Mouse (Mus musculus): ENCODE measurements around the gene Tfb1m. TPM values are rescaled to one million over a fixed set of nuclear protein-coding genes. Genes with fewer than 3 reads are reported as not detected.

Gene Tfb1m
- polyA plus RNA-seq, 1 experiment from 2014 or later, result 20.4 TPM

DNA sequence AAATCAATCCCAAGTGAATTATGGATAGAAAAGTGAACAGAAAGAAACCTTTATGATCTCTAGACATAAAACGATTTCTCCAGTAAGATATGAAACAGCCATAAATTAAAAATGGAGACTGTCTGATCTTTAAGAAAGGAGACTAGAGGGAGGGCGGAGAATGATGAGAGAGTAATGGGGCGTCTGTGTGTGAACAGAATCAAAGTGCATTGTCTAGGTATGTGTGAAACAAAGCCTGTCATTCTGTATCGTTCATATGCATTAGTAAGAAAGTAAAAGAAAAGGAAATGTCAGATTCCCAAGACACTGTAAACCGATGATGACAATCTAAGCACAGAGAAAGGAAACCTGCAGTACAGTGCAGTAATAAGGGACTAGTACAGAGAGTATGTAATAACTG lies 16.5 kb downstream of the Tfb1m start:
- no peak for ATAC-seq (ENCODE audit: insufficient number of reproducible peaks, low FRiP score)
- no peak overlapping the region for H3K4me2 ChIP-seq
- WGBS, result 81% methylated on average over 5 of the region's 5 CpGs

GRCm38 (mm10) chr17:3540304-3540703 lies 17.3 kb downstream of the Tfb1m start:
- H3K4me2 ChIP-seq, result no peak overlapping the region
- no peaks in the 10 kb centered on the region for H3K27me3 ChIP-seq (replicated peaks)
- no peak overlapping the region for H3K27ac ChIP-seq (ENCODE audit: poor library complexity, severe bottlenecking)

More for the DNA sequence above, 16.5 kb downstream of the Tfb1m start:
- Histone ChIP-seq H3K27ac (ENCODE audit: poor library complexity, severe bottlenecking) (no peak overlapping the region), H3K4me1 (replicated peaks) (no peaks in the 10 kb centered on the region), H3K9ac (no peak overlapping the region), H3K4me3 (no peak overlapping the region), H3K9me3 (replicated peaks) (no peaks in the 10 kb centered on the region), H3K36me3 (peaks cover 22% of the 10 kb centered on the region), H3K27me3 (replicated peaks) (no peaks in the 10 kb centered on the region)

GRCm38 (mm10) chr17:3533425-3533824 lies 24.2 kb downstream of the Tfb1m start:
- 34% methylated on average over 1 of the region's 1 CpGs for WGBS

More at GRCm38 (mm10) chr17:3540304-3540703, 17.3 kb downstream of the Tfb1m start:
- H3K9me3 ChIP-seq (replicated peaks), result no peaks in the 10 kb centered on the region
- no peak for ATAC-seq (ENCODE audit: insufficient number of reproducible peaks, low FRiP score)
- H3K36me3 ChIP-seq, result peaks cover 22% of the 10 kb centered on the region
- H3K4me3 ChIP-seq, result no peak overlapping the region
- WGBS, result 73% methylated on average over 2 of the region's 2 CpGs
- no peak overlapping the region for H3K9ac ChIP-seq
- H3K4me1 ChIP-seq (replicated peaks), result no peaks in the 10 kb centered on the region

GRCm38 (mm10) chr17:3532254-3532653 lies 25.3 kb downstream of the Tfb1m start, which contains the start of gene Cldn20:
TSS of gene Cldn20 (plus strand) at chr17:3532554.
- H3K36me3 ChIP-seq, result no peaks in the 10 kb centered on the region; the same call in 1 of the 2 replicates
- H3K27ac ChIP-seq (ENCODE audit: poor library complexity, severe bottlenecking), result no peak within 1 kb of the TSS
- H3K4me2 ChIP-seq, result no peak within 1 kb of the TSS
- no peak for ATAC-seq (ENCODE audit: insufficient number of reproducible peaks, low FRiP score)
- H3K9ac ChIP-seq, result no peak within 1 kb of the TSS
- H3K27me3 ChIP-seq (replicated peaks), result no peaks in the 10 kb centered on the region
- no peaks in the 10 kb centered on the region for H3K9me3 ChIP-seq (replicated peaks)
- peaks cover 11% of the 10 kb centered on the region for H3K4me1 ChIP-seq (replicated peaks)
- WGBS, result 83% methylated on average over 4 of the region's 4 CpGs
- no peak within 1 kb of the TSS for H3K4me3 ChIP-seq

More at GRCm38 (mm10) chr17:3533425-3533824, 24.2 kb downstream of the Tfb1m start:
- Histone ChIP-seq H3K4me3 (no peak overlapping the region), H3K4me1 (replicated peaks) (peaks cover 7% of the 10 kb centered on the region), H3K36me3 (no peaks in the 10 kb centered on the region; the same call in 1 of the 2 replicates), H3K27me3 (replicated peaks) (no peaks in the 10 kb centered on the region), H3K27ac (ENCODE audit: poor library complexity, severe bottlenecking) (no peak overlapping the region), H3K9me3 (replicated peaks) (no peaks in the 10 kb centered on the region), H3K4me2 (no peak overlapping the region), H3K9ac (no peak overlapping the region)
- no peak for ATAC-seq (ENCODE audit: insufficient number of reproducible peaks, low FRiP score)

GRCm38 (mm10) chr17:3531641-3532040 lies 25.9 kb downstream of the Tfb1m start:
- 58% methylated on average over 1 of the region's 1 CpGs for WGBS

DNA sequence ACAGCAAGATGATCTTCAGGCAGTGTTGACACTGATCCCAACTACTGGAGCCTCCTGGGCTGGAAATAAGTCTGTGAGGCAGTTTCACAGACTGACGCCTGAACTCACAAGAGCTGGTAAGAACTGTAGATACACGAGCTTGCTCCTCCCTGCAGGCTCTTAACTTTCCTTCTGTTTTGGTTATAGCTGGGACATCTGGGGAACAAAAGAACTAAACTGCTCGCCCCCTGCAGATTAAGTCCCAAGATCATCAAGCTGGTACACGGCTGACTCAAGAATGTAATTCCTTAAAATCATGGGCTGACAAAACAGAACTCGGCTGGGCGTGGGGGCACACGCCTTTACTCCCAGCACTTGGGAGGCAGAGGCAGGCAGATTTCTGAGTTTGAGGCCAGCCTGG lies 27.0 kb downstream of the Tfb1m start:
- 71% methylated on average over 7 of the region's 7 CpGs for WGBS
- no peaks in the 10 kb centered on the region; the same call in 1 of the 2 replicates for H3K36me3 ChIP-seq
- H3K9me3 ChIP-seq (replicated peaks), result no peaks in the 10 kb centered on the region
- no peak overlapping the region for H3K4me2 ChIP-seq
- H3K27me3 ChIP-seq (replicated peaks), result no peaks in the 10 kb centered on the region
- no peak overlapping the region for H3K27ac ChIP-seq (ENCODE audit: poor library complexity, severe bottlenecking)
- H3K4me3 ChIP-seq, result no peak overlapping the region
- no peak overlapping the region for H3K9ac ChIP-seq
- H3K4me1 ChIP-seq (replicated peaks), result peaks cover 11% of the 10 kb centered on the region
- no peak for ATAC-seq (ENCODE audit: insufficient number of reproducible peaks, low FRiP score)

More at GRCm38 (mm10) chr17:3531641-3532040, 25.9 kb downstream of the Tfb1m start:
- Histone ChIP-seq H3K9me3 (replicated peaks) (no peaks in the 10 kb centered on the region), H3K4me2 (no peak overlapping the region), H3K9ac (no peak overlapping the region), H3K36me3 (no peaks in the 10 kb centered on the region; the same call in 1 of the 2 replicates), H3K4me1 (replicated peaks) (peaks cover 11% of the 10 kb centered on the region), H3K27me3 (replicated peaks) (no peaks in the 10 kb centered on the region), H3K4me3 (no peak overlapping the region), H3K27ac (ENCODE audit: poor library complexity, severe bottlenecking) (no peak overlapping the region)
- no peak for ATAC-seq (ENCODE audit: insufficient number of reproducible peaks, low FRiP score)

- Histone ChIP-seq H3K36me3 (0 out of 2 replicates have a peak, but pooled peaks cover 3% of the 10 kb centered on the region), H3K9ac (no peak overlapping the region), H3K9me3 (replicated peaks) (no peaks in the 10 kb centered on the region), H3K4me1 (replicated peaks) (peaks cover 11% of the 10 kb centered on the region), H3K27ac (ENCODE audit: poor library complexity, severe bottlenecking) (no peak overlapping the region), H3K4me3 (no peak overlapping the region), H3K4me2 (no peak overlapping the region), H3K27me3 (replicated peaks) (no peaks in the 10 kb centered on the region)
- ATAC-seq (ENCODE audit: insufficient number of reproducible peaks, low FRiP score), result no peak
- 31% methylated on average over 3 of the region's 3 CpGs for WGBS
These were observed 28.1 kb downstream of the Tfb1m start for GRCm38 (mm10) chr17:3529523-3529922.

GRCm38 (mm10) chr17:3527841-3528471 lies 29.6 kb downstream of the Tfb1m start:
- Histone ChIP-seq H3K9ac (no peak overlapping the region), H3K36me3 (0 out of 2 replicates have a peak, but pooled peaks cover 3% of the 10 kb centered on the region), H3K27ac (ENCODE audit: poor library complexity, severe bottlenecking) (no peak overlapping the region), H3K4me2 (no peak overlapping the region), H3K9me3 (replicated peaks) (no peaks in the 10 kb centered on the region), H3K27me3 (replicated peaks) (no peaks in the 10 kb centered on the region), H3K4me1 (replicated peaks) (peaks cover 11% of the 10 kb centered on the region), H3K4me3 (no peak overlapping the region)
- no peak for ATAC-seq (ENCODE audit: insufficient number of reproducible peaks, low FRiP score)
- 43% methylated on average over 6 of the region's 6 CpGs for WGBS

- no peak overlapping the region for H3K27ac ChIP-seq (ENCODE audit: poor library complexity, severe bottlenecking)
- H3K27me3 ChIP-seq (replicated peaks), result no peaks in the 10 kb centered on the region
- H3K4me2 ChIP-seq, result no peak overlapping the region
- H3K9me3 ChIP-seq (replicated peaks), result no peaks in the 10 kb centered on the region
- WGBS, result 89% methylated on average over 5 of the region's 5 CpGs
- no peak overlapping the region for H3K9ac ChIP-seq
- ATAC-seq (ENCODE audit: insufficient number of reproducible peaks, low FRiP score), result no peak
- no peak overlapping the region for H3K4me3 ChIP-seq
- no peaks in the 10 kb centered on the region for H3K4me1 ChIP-seq (replicated peaks)
- peaks cover 30% of the 10 kb centered on the region for H3K36me3 ChIP-seq
These were observed 37.2 kb downstream of the Tfb1m start for GRCm38 (mm10) chr17:3520344-3520743.

GRCm38 (mm10) chr17:3516406-3516805 lies 41.2 kb downstream of the Tfb1m start:
- H3K27me3 ChIP-seq (replicated peaks), result no peaks in the 10 kb centered on the region
- H3K9me3 ChIP-seq (replicated peaks), result no peaks in the 10 kb centered on the region
- H3K4me3 ChIP-seq, result no peak overlapping the region
- no peaks in the 10 kb centered on the region for H3K4me1 ChIP-seq (replicated peaks)
- no peak for ATAC-seq (ENCODE audit: insufficient number of reproducible peaks, low FRiP score)
- H3K27ac ChIP-seq (ENCODE audit: poor library complexity, severe bottlenecking), result no peak overlapping the region
- H3K9ac ChIP-seq, result no peak overlapping the region
- 74% methylated on average over 9 of the region's 9 CpGs for WGBS
- no peak overlapping the region for H3K4me2 ChIP-seq
- peaks cover 27% of the 10 kb centered on the region for H3K36me3 ChIP-seq

- H3K36me3 ChIP-seq, result peaks cover 22% of the 10 kb centered on the region
- ATAC-seq (ENCODE audit: insufficient number of reproducible peaks, low FRiP score), result no peak
- 84% methylated on average over 8 of the region's 8 CpGs for WGBS
These were observed 41.7 kb downstream of the Tfb1m start for GRCm38 (mm10) chr17:3515851-3516250.

GRCm38 (mm10) chr17:3514316-3514715 lies 43.3 kb downstream of the Tfb1m start:
- no peak overlapping the region for H3K27ac ChIP-seq (ENCODE audit: poor library complexity, severe bottlenecking)
- peaks cover 18% of the 10 kb centered on the region for H3K36me3 ChIP-seq
- ATAC-seq (ENCODE audit: insufficient number of reproducible peaks, low FRiP score), result no peak
- no peaks in the 10 kb centered on the region for H3K27me3 ChIP-seq (replicated peaks)
- H3K9me3 ChIP-seq (replicated peaks), result no peaks in the 10 kb centered on the region
- H3K9ac ChIP-seq, result no peak overlapping the region
- H3K4me2 ChIP-seq, result no peak overlapping the region
- no peak overlapping the region for H3K4me3 ChIP-seq
- no peaks in the 10 kb centered on the region for H3K4me1 ChIP-seq (replicated peaks)
- WGBS, result 71% methylated on average over 5 of the region's 5 CpGs

More at GRCm38 (mm10) chr17:3515851-3516250, 41.7 kb downstream of the Tfb1m start:
- no peaks in the 10 kb centered on the region for H3K27me3 ChIP-seq (replicated peaks)
- no peak overlapping the region for H3K4me3 ChIP-seq
- no peak overlapping the region for H3K9ac ChIP-seq
- no peak overlapping the region for H3K27ac ChIP-seq (ENCODE audit: poor library complexity, severe bottlenecking)
- H3K9me3 ChIP-seq (replicated peaks), result no peaks in the 10 kb centered on the region
- H3K4me2 ChIP-seq, result no peak overlapping the region
- H3K4me1 ChIP-seq (replicated peaks), result no peaks in the 10 kb centered on the region
